Mouse (Mus musculus): Measurements from ENCODE around the gene Tns1. TPM values are rescaled to one million over a fixed set of nuclear protein-coding genes. Genes with fewer than 3 reads are reported as not detected.

Tns1 gene
- polyA plus RNA-seq, 1 experiment from 2014 or later = 23.0 TPM

- H3K27me3 ChIP-seq (ENCODE audit: control insufficient read depth, insufficient read depth, low read depth, low read length) = no peaks in the 10 kb centered on the region
- H3K4me2 ChIP-seq (ENCODE audit: low read depth, low read length) = no peak overlapping the region
- no peak overlapping the region for H3K9ac ChIP-seq (ENCODE audit: low read depth, low read length)
- H3K4me3 ChIP-seq (ENCODE audit: low read depth, low read length) = no peak overlapping the region
- ATAC-seq (ENCODE audit: low read depth) = no peak
- 54% methylated on average over 7 of the region's 9 CpGs for WGBS (ENCODE audit: insufficient replicate concordance)
- H3K4me1 ChIP-seq (ENCODE audit: control insufficient read depth, low read depth, low read length) = no peaks in the 10 kb centered on the region
- H3K9me3 ChIP-seq (replicated peaks; ENCODE audit: control insufficient read depth, low read length) = no peaks in the 10 kb centered on the region
- H3K36me3 ChIP-seq (ENCODE audit: control insufficient read depth, insufficient read depth) = peaks cover 58% of the 10 kb centered on the region
- no peak overlapping the region for H3K27ac ChIP-seq (ENCODE audit: low read length)
Measured at GRCm38 (mm10) chr1:73987705-73988201, 136.5 kb downstream of the Tns1 start.

DNA sequence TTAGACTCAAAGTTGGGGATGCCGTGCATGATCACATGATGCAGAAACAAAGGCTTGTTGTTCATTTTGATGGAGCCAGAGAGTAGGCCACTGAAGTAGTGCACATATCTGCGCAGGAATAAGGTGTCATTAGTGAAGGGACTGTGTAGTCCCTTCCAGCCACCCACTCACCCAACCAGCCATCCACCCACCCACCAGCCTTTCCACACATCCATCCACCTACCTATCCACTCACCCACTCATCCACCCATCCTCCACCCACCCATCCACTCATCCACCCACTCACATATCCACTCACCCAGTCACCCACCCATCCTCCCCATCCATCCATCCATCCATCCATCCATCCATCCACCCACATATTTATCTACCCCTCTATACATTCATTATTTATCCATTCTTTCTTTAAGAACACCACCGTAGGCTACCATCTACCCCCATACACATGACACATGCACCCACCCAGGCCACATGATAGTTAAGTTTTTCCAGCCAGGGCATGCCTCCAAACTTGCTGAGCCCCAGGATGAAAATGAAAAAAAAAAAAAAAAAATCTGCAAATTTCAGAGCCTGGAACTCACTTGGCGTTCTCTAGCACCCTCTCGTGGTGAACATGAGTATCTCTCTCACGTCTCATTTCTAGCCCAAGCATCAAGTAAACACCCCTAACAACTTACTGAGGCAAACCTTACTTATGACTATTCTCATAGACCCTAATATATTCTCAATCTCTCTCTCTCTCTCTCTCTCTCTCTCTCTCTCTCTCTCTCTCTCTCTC lies 137.8 kb downstream of the Tns1 start:
- Histone ChIP-seq H3K36me3 (ENCODE audit: control insufficient read depth, insufficient read depth) (peaks cover 55% of the 10 kb centered on the region), H3K9me3 (replicated peaks; ENCODE audit: control insufficient read depth, low read length) (no peaks in the 10 kb centered on the region), H3K4me3 (ENCODE audit: low read depth, low read length) (no peak overlapping the region), H3K4me2 (ENCODE audit: low read depth, low read length) (no peak overlapping the region), H3K4me1 (ENCODE audit: control insufficient read depth, low read depth, low read length) (no peaks in the 10 kb centered on the region), H3K27me3 (ENCODE audit: control insufficient read depth, insufficient read depth, low read depth, low read length) (no peaks in the 10 kb centered on the region), H3K9ac (ENCODE audit: low read depth, low read length) (no peak overlapping the region), H3K27ac (ENCODE audit: low read length) (no peak overlapping the region)
- ATAC-seq (ENCODE audit: low read depth) = no peak
- WGBS (ENCODE audit: insufficient replicate concordance) = 44% methylated on average over 6 of the region's 6 CpGs

GRCm38 (mm10) chr1:73985611-73986010 lies 138.6 kb downstream of the Tns1 start:
- Histone ChIP-seq H3K9ac (ENCODE audit: low read depth, low read length) (no peak overlapping the region), H3K36me3 (ENCODE audit: control insufficient read depth, insufficient read depth) (peaks cover 49% of the 10 kb centered on the region), H3K9me3 (replicated peaks; ENCODE audit: control insufficient read depth, low read length) (no peaks in the 10 kb centered on the region), H3K4me1 (ENCODE audit: control insufficient read depth, low read depth, low read length) (no peaks in the 10 kb centered on the region), H3K4me3 (ENCODE audit: low read depth, low read length) (no peak overlapping the region), H3K4me2 (ENCODE audit: low read depth, low read length) (no peak overlapping the region), H3K27me3 (ENCODE audit: control insufficient read depth, insufficient read depth, low read depth, low read length) (no peaks in the 10 kb centered on the region), H3K27ac (ENCODE audit: low read length) (no peak overlapping the region)
- WGBS (ENCODE audit: insufficient replicate concordance) = 77% methylated on average over 4 of the region's 4 CpGs
- ATAC-seq (ENCODE audit: low read depth) = no peak

DNA sequence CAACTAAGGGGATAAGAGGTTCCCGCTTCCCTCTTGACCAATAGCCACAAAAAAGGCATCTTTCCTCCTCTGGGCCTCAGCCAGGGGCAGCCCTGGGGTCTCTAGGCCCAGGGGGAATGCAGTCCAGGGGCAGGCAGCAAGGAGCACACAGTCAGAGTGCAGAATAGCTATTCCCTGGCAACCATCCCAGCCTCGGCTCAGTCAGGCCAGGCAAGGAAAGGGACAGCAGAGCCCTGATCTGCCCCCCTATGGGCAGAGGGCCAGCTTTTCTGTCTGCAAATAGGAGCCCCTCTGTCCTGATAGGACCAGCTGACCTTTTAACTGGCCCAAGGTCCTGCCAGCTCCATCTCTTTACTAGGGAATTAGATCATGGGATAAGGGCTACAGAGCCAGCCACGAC lies 145.0 kb downstream of the Tns1 start:
- no peaks in the 10 kb centered on the region for H3K27me3 ChIP-seq (ENCODE audit: control insufficient read depth, insufficient read depth, low read depth, low read length)
- peaks cover 40% of the 10 kb centered on the region for H3K36me3 ChIP-seq (ENCODE audit: control insufficient read depth, insufficient read depth)
- ATAC-seq (ENCODE audit: low read depth) = no peak
- H3K4me3 ChIP-seq (ENCODE audit: low read depth, low read length) = no peak overlapping the region
- H3K9ac ChIP-seq (ENCODE audit: low read depth, low read length) = no peak overlapping the region
- H3K4me1 ChIP-seq (ENCODE audit: control insufficient read depth, low read depth, low read length) = no peaks in the 10 kb centered on the region
- 68% methylated on average over 3 of the region's 3 CpGs for WGBS (ENCODE audit: insufficient replicate concordance)
- H3K27ac ChIP-seq (ENCODE audit: low read length) = no peak overlapping the region
- H3K4me2 ChIP-seq (ENCODE audit: low read depth, low read length) = no peak overlapping the region
- H3K9me3 ChIP-seq (replicated peaks; ENCODE audit: control insufficient read depth, low read length) = no peaks in the 10 kb centered on the region

DNA sequence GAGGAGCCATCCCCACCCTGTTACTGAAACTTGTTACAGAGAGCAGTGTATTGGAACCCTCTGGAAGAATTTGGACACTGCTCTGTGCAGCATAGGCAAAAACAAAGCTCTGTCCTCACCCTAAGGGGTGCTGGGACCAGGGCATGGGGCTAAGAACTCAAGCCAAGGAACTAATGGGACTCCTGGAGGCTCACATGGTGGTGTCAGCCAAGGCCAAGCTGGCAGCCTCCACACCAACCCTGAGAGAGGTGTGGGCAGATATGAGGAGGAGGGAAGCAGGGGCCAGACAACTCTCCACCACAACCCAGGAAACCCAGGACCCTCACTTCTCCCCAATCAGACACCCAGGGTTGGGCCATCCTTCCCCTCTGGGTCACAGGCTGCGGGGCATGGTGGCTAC lies 145.7 kb downstream of the Tns1 start:
- H3K4me1 ChIP-seq (ENCODE audit: control insufficient read depth, low read depth, low read length) = no peaks in the 10 kb centered on the region
- H3K9ac ChIP-seq (ENCODE audit: low read depth, low read length) = no peak overlapping the region
- WGBS (ENCODE audit: insufficient replicate concordance) = 83% methylated on average over 1 of the region's 1 CpGs
- no peaks in the 10 kb centered on the region for H3K9me3 ChIP-seq (replicated peaks; ENCODE audit: control insufficient read depth, low read length)
- H3K4me3 ChIP-seq (ENCODE audit: low read depth, low read length) = no peak overlapping the region
- no peak overlapping the region for H3K27ac ChIP-seq (ENCODE audit: low read length)
- H3K4me2 ChIP-seq (ENCODE audit: low read depth, low read length) = no peak overlapping the region
- ATAC-seq (ENCODE audit: low read depth) = no peak
- H3K36me3 ChIP-seq (ENCODE audit: control insufficient read depth, insufficient read depth) = peaks cover 38% of the 10 kb centered on the region
- no peaks in the 10 kb centered on the region for H3K27me3 ChIP-seq (ENCODE audit: control insufficient read depth, insufficient read depth, low read depth, low read length)

DNA sequence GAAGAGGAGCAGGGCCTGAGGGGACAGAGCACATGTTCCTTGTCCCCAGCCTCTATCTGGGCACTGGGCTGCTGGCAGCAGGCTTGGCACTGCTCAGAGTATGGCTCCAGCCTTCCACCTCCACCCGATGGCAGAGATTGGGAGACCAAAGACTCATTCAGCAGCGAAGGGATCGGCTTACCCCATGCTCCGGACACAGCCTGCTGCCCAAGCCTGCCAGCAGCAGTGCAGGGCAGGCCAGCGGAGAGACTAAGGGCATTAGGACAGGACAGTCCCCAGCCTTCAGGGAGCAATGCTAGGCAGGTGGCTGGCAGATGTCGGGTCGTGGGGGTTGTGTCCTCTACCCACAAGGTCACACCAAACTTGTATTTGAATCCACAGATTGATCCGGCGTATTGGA lies 150.3 kb downstream of the Tns1 start:
- ATAC-seq (ENCODE audit: low read depth) = no peak
- Histone ChIP-seq H3K9me3 (replicated peaks; ENCODE audit: control insufficient read depth, low read length) (no peaks in the 10 kb centered on the region), H3K27ac (ENCODE audit: low read length) (no peak overlapping the region), H3K4me2 (ENCODE audit: low read depth, low read length) (no peak overlapping the region), H3K27me3 (ENCODE audit: control insufficient read depth, insufficient read depth, low read depth, low read length) (no peaks in the 10 kb centered on the region), H3K9ac (ENCODE audit: low read depth, low read length) (no peak overlapping the region), H3K36me3 (ENCODE audit: control insufficient read depth, insufficient read depth) (peaks cover 24% of the 10 kb centered on the region), H3K4me3 (ENCODE audit: low read depth, low read length) (no peak overlapping the region), H3K4me1 (ENCODE audit: control insufficient read depth, low read depth, low read length) (no peaks in the 10 kb centered on the region)
- WGBS (ENCODE audit: insufficient replicate concordance) = 77% methylated on average over 9 of the region's 9 CpGs

DNA sequence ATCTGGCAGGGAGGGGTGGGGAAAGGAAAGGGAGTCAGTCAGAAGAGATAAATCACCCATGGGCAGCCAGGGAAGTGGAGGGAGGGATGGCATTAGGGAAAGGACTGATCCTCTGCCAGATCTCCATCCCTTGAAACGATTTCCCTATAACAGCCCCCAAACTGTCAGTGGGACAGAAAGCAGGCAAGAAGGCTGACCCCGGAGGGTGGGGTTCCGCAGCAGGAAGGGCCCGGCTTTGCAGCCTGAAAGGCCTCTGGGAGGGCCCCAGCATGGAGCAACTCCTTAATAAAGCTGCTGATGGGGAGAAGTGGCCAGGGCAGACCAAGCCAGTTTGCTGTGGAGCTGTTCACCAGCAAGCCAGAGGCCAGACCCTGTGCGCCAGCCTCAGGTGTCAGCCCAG lies 151.5 kb downstream of the Tns1 start:
- Histone ChIP-seq H3K27me3 (ENCODE audit: control insufficient read depth, insufficient read depth, low read depth, low read length) (no peaks in the 10 kb centered on the region), H3K4me2 (ENCODE audit: low read depth, low read length) (no peak overlapping the region), H3K9me3 (replicated peaks; ENCODE audit: control insufficient read depth, low read length) (no peaks in the 10 kb centered on the region), H3K4me3 (ENCODE audit: low read depth, low read length) (no peak overlapping the region), H3K9ac (ENCODE audit: low read depth, low read length) (no peak overlapping the region), H3K27ac (ENCODE audit: low read length) (no peak overlapping the region), H3K4me1 (ENCODE audit: control insufficient read depth, low read depth, low read length) (no peaks in the 10 kb centered on the region), H3K36me3 (ENCODE audit: control insufficient read depth, insufficient read depth) (peaks cover 22% of the 10 kb centered on the region)
- ATAC-seq (ENCODE audit: low read depth) = no peak
- 55% methylated on average over 5 of the region's 5 CpGs for whole genome bisulfite sequencing (ENCODE audit: insufficient replicate concordance)

DNA sequence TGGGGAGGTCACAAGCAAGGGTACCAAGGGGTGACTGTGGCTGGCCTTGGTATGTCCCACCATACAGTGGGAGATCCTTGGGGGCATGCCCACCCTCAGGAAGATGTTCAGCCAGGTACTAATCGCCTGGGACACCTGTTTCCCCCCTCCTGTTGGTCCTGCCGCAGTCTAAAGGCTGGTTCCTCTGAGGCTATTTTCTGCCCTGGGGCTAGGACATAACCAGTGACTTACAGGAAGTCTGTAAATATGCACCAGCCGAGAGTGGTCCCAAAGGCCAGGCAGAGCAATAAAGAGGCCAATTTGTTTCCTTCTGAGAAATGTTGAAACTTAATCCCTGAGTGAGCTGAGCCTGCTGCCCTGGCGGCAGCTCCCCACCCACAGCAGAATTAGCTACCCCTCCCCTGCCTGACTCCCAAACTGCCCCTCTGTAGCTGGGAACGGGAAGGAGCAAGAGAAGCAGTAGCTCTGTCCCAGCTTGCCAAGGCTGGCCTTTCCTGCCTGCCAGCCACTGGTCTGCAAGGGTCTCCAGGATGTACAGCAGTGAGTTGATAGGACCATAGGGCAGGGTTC lies 154.0 kb downstream of the Tns1 start:
- H3K27ac ChIP-seq (ENCODE audit: low read length) = no peak overlapping the region
- no peaks in the 10 kb centered on the region; the same call in 1 of the 2 replicates for H3K4me1 ChIP-seq (ENCODE audit: control insufficient read depth, low read depth, low read length)
- peaks cover 7% of the 10 kb centered on the region; the same call in 1 of the 2 replicates for H3K36me3 ChIP-seq (ENCODE audit: control insufficient read depth, insufficient read depth)
- 30% methylated on average over 5 of the region's 5 CpGs for WGBS (ENCODE audit: insufficient replicate concordance)
- ATAC-seq (ENCODE audit: low read depth) = no peak
- no peak overlapping the region for H3K9ac ChIP-seq (ENCODE audit: low read depth, low read length)
- H3K4me3 ChIP-seq (ENCODE audit: low read depth, low read length) = no peak overlapping the region
- no peak overlapping the region for H3K4me2 ChIP-seq (ENCODE audit: low read depth, low read length)
- no peaks in the 10 kb centered on the region for H3K9me3 ChIP-seq (replicated peaks; ENCODE audit: control insufficient read depth, low read length)
- H3K27me3 ChIP-seq (ENCODE audit: control insufficient read depth, insufficient read depth, low read depth, low read length) = no peaks in the 10 kb centered on the region
